Mouse (Mus musculus) inflammation-experienced regulatory T-cells, adult 6 months (primary cell): ENCODE measurements around the gene Smtnl1. TPM values are rescaled to one million over a fixed set of nuclear protein-coding genes. Genes with fewer than 3 reads are reported as not detected.

Experiments
- ATAC-seq: one replicate; pipeline ENCODE4 v1.8.0; 2017
- polyA plus RNA-seq, 3 experiments: library from polyadenylated mRNA; unstranded; fragments of 100-300 nt; shearing (Covaris generic); gene quantifications; one replicate each; pipeline ENCODE4 v1.2.1; 2017

Gene Smtnl1
- not detected for polyA plus RNA-seq

- ATAC-seq, result no peak
These were observed at the start of gene Smtnl1 for GRCm38 (mm10) chr2:84822552-84822951. Gene Smtnl1, minus strand, starts transcription at chr2:84822652.

GRCm38 (mm10) chr2:84870623-84871160 lies 48.2 kb upstream of the Smtnl1 start:
- no peak for ATAC-seq

- no peak for ATAC-seq
These were observed 46.5 kb upstream of the Smtnl1 start for GRCm38 (mm10) chr2:84868977-84869376.

- ATAC-seq, result no peak
These were observed 46.1 kb upstream of the Smtnl1 start for GRCm38 (mm10) chr2:84868521-84868943.

GRCm38 (mm10) chr2:84865616-84866571 lies 43.4 kb upstream of the Smtnl1 start:
- peak; percentile 29 for ATAC-seq

GRCm38 (mm10) chr2:84862231-84862630 lies 39.8 kb upstream of the Smtnl1 start:
- ATAC-seq, result no peak

GRCm38 (mm10) chr2:84861430-84861829 lies 39.0 kb upstream of the Smtnl1 start:
- ATAC-seq, result no peak

- no peak for ATAC-seq
These were observed 37.7 kb upstream of the Smtnl1 start for GRCm38 (mm10) chr2:84859991-84860780.

- no peak for ATAC-seq
These were observed 36.1 kb upstream of the Smtnl1 start for GRCm38 (mm10) chr2:84858551-84858950.

GRCm38 (mm10) chr2:84855732-84856131 lies 33.3 kb upstream of the Smtnl1 start:
- peak; percentile 93 for ATAC-seq

GRCm38 (mm10) chr2:84851130-84852040 lies 28.9 kb upstream of the Smtnl1 start:
- ATAC-seq, result no peak

GRCm38 (mm10) chr2:84850407-84851129 lies 28.1 kb upstream of the Smtnl1 start:
- ATAC-seq, result no peak

- no peak for ATAC-seq
These were observed 22.8 kb upstream of the Smtnl1 start for GRCm38 (mm10) chr2:84845226-84845625.

GRCm38 (mm10) chr2:84843654-84844053 lies 21.2 kb upstream of the Smtnl1 start:
- ATAC-seq, result no peak

- ATAC-seq, result no peak
These were observed 19.5 kb upstream of the Smtnl1 start for GRCm38 (mm10) chr2:84841905-84842304.

GRCm38 (mm10) chr2:84840748-84841563 lies 18.5 kb upstream of the Smtnl1 start:
- no peak for ATAC-seq

GRCm38 (mm10) chr2:84840016-84840747 lies 17.7 kb upstream of the Smtnl1 start:
- peak; percentile 24 for ATAC-seq

- ATAC-seq, result no peak
These were observed 16.8 kb upstream of the Smtnl1 start for GRCm38 (mm10) chr2:84838993-84839980.
